Mouse (Mus musculus) activated CD4-positive, CD25-positive, alpha-beta regulatory T cell, adult 4 months (primary cell): ENCODE measurements at regions not wholly inside any gene's neighbourhood (a gene's known extent, or its start where the extent isn't known, plus 50 kb on each side); places are given as distances from the start of the nearest gene placed in this dataset.

Source experiments
- ATAC-seq: one replicate; pipeline ENCODE4 v1.8.0; 2017

- no peak for ATAC-seq
These were observed 242.2 kb downstream of the Rybp start for GRCm38 (mm10) chr6:100045109-100045508.

- ATAC-seq, result no peak
These were observed 246.1 kb downstream of the Rybp start for GRCm38 (mm10) chr6:100041161-100041560.

GRCm38 (mm10) chr6:100040459-100040984 is 246.8 kb downstream of the Rybp start:
- ATAC-seq, result no peak

- ATAC-seq, result no peak
These were observed 254.6 kb downstream of the Rybp start for GRCm38 (mm10) chr6:100032701-100033100.

DNA sequence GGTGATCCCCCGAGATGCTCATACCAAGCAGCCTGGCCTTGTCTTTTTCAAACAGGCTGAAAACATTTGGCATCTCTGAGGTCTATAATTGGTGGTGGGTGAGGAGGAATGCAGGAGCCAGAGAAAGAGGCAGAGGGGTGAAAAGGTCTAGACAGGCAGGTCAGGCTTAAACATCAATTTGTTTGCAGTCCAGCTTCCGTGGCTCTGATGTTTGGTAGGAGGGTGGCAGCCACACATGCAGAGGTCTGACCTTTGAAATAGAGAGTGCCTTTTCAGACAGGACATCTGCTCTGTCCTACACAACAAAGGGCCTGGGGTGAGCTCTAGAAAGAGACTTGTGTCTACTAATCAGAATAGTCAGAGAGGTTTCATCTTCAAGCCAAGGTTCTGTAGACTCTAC is 256.8 kb downstream of the Rybp start:
- no peak for ATAC-seq

- ATAC-seq, result no peak
These were observed 257.3 kb downstream of the Rybp start for GRCm38 (mm10) chr6:100030010-100030409.

GRCm38 (mm10) chr6:100027524-100027923 is 259.8 kb downstream of the Rybp start:
- ATAC-seq, result no peak

- no peak for ATAC-seq
These were observed 261.7 kb downstream of the Rybp start for GRCm38 (mm10) chr6:100025531-100025951.

- ATAC-seq, result no peak
These were observed 263.7 kb downstream of the Rybp start for GRCm38 (mm10) chr6:100023434-100024095.

DNA sequence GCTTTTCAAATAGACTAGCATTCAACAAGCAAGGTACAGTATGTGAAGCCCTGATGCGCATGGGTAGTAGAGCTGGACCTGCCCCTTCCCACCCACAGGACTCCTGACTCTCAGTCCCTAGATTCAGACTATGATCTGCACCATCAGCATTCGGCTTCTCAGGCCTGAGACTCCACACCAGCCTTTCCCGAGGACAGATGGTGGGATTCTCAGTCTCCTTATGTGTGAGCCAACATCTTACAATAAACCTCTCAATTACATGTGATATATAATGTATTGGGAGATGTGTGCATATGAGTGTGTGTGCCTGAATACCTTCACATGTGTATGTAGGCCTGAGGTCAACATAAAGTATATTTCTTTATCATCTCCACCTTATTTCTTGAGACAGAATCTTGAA is 268.3 kb downstream of the Rybp start:
- ATAC-seq, result no peak

DNA sequence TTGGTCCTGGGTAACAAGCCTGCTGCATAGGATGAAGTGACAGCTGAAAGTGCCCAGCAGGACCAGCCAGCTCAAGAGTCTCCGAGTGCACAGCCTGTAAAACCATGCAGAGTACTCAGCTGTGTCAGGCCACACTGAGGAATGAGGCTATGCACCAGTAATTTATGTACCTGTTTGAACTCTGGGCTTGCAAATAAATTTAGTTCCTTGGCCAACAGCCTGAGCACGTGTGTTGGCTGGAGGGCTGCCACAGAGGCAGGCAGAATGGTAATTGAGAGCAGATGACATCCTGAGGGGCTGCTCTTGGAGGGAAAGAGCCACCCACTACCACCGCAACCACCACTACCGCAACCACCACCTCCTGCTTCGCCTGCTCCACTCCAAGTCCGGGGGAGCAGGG is 273.3 kb downstream of the Rybp start:
- no peak for ATAC-seq

DNA sequence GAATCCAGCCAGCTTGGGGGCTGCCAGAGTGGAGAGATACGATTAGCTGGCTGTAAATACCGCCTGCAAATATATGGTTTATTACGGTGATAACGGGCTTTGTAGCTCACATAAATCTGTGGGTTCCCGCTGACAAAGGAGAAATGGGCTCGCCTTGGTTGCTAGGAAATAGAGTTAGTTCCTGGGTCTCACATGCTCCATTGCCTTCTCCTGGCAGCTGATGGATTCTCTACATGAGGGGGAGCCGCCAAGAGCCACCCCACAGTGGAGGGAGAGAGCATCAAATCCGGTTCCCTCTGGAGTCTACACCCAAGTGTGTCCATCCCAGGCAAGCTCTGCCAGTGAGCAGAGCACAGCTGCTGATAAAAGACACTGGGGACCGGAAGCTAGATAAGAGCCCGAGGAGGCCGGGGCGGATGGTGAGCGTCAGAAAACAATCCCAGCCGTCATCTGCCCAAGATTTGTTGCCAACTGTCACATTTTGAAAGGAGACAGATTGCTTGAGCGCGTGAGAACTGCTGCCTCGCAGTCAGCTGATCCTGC is 275.7 kb downstream of the Rybp start:
- no peak for ATAC-seq

GRCm38 (mm10) chr6:100010954-100011481 is 276.3 kb downstream of the Rybp start:
- no peak for ATAC-seq

DNA sequence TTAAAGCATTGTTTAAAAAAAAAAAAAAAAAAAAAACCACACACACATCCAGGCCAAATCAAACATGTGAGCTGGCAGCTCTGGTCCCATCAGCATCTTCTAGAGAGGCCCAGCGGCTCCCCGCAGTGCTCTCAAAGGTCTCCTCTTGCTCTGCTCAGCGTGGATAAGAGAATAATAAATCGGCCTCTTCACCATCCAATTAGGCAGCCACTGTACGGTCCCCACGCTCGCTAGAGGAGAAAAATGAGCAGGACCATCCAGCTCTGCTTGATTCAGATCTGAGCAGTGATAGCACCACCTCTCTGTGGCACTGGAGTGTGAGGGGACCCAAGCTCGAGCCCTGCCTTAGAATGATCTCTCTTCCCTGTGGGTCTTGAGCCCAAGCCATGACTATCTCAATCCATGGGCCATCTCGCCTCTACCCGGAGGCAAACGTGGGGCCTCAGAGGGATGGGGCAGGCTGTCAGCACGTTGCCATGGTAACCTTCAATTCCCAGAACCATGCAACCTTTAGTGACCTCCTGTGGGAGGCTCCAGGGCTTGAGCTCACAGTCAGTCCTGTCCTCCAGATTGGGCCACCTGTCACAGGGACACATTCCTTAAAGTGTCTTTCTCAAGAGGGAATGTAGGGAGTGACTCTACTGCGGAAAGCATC is 273.6 kb upstream of the Prok2 start:
- no peak for ATAC-seq

DNA sequence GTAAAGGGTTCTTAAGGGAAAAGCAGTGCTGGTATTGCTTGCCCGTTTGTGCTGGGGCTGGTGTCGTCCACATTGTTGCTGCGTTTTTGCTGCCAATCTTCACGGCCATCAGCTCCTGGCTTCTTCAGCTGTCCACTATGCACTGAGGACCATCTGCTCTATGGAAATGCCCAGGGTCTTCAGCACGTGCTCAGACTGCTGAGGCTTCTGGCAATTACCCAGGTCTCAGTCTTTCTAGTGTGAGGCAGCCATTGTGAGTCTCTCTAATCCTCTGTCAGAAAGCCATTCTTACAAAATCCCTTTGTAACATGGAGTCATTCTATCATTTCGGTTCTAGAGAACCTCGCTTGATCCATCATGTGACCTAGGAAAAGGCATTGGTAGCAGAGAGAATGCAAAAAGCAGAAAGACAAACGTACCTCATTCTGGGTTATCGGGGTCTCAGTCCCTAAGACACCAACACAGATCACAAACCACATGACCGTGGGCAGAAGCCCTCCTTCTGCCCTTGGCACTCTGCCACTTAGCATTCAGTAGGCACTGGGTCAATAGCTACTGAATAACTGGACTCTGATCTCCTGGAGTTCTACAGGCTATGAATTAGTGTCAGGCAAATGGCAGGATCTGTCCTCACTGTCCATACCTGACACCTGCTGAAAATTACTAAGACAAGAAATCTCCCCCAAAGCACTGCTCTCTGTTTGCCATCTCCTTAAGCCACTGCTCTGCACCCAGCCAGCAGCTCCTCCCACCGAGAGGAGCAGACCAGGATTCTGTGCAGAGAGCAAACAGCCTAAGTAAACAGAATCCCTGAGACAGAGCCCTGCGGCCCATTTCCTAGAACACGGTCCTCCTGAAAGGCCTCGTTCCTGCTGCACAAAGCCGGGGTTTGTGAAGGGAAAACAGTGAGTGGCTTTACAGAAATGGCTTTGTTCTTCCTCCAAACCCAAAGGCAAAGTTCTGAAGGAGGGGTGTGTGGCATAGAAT is 270.1 kb upstream of the Prok2 start:
- ATAC-seq, result no peak

DNA sequence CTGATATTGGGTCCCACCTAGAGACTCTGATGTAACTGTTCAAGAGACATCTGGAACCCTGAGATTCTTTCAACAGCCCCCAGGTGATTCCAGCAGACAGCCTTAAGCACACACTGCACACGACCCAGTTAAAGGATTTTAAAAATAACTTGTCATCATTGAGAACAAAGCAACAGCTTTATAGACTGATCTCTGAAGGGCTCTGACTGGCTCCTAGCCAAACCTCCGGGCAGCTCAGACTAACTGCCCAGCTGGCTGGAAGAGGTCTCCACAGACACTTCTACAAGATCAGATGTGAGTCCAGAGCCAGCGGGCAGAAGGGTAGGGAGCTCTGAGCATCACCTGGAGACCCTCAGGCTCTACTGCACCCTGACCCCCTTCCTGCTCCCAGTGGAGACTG is 267.8 kb upstream of the Prok2 start:
- ATAC-seq, result no peak

- ATAC-seq, result no peak
These were observed 264.9 kb upstream of the Prok2 start for GRCm38 (mm10) chr6:99991079-99991478.

DNA sequence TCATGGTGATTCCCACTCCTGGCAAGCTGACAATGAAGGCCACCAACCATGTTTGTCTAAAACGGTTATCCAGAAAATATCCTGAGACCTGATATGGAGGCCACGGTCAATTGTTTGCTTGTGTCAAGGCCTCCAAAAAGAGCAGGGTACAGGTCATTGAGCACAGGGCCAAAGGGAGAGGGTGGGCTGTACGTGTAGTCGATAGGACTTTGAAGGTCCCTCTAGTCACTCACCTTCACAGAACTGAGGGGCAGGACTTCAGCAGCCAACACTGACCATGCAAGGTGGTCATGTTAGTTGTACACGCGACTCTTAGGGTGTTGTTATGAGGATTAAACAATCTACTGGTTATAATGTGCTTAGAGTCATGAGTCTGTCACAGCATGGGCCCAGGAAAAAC is 264.4 kb upstream of the Prok2 start:
- no peak for ATAC-seq

DNA sequence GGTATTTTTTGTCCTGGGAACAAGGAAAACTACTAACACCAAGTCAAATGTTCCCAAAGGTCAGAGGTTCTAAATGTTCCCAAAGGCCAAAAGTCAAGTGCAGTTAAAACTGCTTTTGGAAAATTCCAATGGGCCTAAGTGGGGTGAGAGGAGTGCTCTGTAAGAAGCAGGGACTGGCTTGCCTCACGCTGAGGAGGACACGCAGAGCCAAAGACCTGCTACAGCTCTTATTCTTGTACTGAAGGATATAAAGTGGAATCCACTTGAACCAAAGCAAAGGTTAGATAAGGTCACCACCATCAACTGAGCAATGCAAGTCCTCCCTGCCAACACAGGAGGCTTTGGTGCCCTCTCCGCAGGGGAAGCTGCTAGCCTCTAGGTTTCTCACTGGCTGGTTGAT is 260.3 kb upstream of the Prok2 start:
- ATAC-seq, result no peak

DNA sequence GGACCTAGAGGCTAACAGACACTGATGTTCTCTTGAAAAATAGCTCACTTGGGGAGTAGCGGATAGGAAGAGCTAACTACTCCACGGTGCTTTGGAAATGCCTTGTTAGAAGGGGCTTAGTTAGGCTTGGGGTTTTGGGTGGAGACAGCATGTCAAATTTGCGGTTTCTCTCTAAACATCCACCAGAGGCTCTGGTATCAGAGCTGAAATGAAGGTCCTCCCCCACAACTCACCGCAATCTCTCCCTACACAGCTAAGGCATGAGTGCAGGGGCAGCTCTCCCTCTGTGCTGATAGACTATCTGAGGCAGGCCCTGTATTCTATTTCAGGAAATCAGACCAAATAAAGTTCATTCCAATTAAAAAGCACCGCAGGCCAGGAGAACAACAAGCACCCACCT is 259.1 kb upstream of the Prok2 start:
- no peak for ATAC-seq

- no peak for ATAC-seq
These were observed 258.6 kb upstream of the Prok2 start for GRCm38 (mm10) chr6:99984856-99985224.

GRCm38 (mm10) chr6:99984057-99984855 is 258.1 kb upstream of the Prok2 start:
- no peak for ATAC-seq
